Mouse (Mus musculus): Measurements from ENCODE around the gene Polr2l. TPM values are rescaled to one million over a fixed set of nuclear protein-coding genes. Genes with fewer than 3 reads are reported as not detected.
"Not testable (repeated sequence)": the region's sequence is repeated elsewhere in the genome, so short reads cannot be mapped to it uniquely, and the experiment has no call there.

Gene Polr2l
- polyA plus RNA-seq, 1 experiment from 2014 or later, result 71.5 TPM

DNA sequence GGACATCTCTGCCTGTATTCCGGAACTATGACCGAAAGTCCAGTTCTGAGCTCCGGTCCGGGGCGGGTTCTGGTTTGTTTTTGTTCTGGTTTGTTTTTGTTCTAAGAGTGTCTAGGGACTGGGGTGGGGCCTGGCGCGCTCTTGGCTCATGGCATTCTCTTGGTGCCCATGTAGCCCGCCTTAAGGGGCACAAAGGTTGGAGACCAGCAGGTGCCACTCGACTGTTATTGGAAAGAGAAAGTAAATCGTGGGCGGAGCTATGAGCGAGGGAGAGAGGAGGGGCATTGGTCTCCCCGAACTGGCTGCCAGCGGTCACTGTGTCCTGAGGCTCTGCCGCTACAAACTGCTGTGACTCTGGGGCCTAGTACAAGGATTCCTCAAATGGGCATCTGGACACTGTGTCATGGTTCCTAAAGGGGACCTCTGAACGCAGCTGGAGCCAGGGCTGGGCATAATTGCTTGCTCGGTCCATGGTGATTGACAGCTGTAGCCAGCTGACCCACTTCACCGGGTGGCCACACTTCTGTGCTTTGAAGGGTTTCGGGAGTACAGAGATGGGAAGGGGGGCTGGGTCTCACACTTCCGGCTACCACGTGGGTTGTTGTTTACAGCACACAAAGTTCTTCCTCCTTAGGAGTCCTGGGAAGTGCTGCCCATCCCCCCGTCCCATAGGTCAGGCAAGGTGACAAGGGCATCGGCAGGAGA, 19.2 kb downstream of the Polr2l start:
- Histone ChIP-seq H3K4me2 (replicated peaks; ENCODE audit: low read depth, low read length) (peak overlapping the region; percentile 82), H3K4me1 (replicated peaks; ENCODE audit: control insufficient read depth, insufficient read depth, low read length) (no peaks in the 10 kb centered on the region; the same call in 1 of the 2 replicates), H3K36me3 (ENCODE audit: control insufficient read depth, insufficient read depth, low read length) (0 out of 2 replicates have a peak, but pooled peaks cover 2% of the 10 kb centered on the region), H3K27ac (ENCODE audit: low read depth, low read length) (0 out of 2 replicates have a peak overlapping the region, but pooled peaks have one; percentile 45), H3K4me3 (ENCODE audit: low read depth, low read length) (peak overlapping the region; percentile 53), H3K9me3 (ENCODE audit: control insufficient read depth, low read length) (no peaks in the 10 kb centered on the region), H3K9ac (ENCODE audit: low read depth, low read length) (peak overlapping the region; percentile 66), H3K27me3 (ENCODE audit: control insufficient read depth, insufficient read depth, low read length) (peaks cover 16% of the 10 kb centered on the region)
- under 1% methylated on average over 23 of the region's 23 CpGs for WGBS
- DNase-seq (ENCODE audit: low spot score) (peak; percentile 64), ATAC-seq (ENCODE audit: low FRiP score) (peak; percentile 30)

DNA sequence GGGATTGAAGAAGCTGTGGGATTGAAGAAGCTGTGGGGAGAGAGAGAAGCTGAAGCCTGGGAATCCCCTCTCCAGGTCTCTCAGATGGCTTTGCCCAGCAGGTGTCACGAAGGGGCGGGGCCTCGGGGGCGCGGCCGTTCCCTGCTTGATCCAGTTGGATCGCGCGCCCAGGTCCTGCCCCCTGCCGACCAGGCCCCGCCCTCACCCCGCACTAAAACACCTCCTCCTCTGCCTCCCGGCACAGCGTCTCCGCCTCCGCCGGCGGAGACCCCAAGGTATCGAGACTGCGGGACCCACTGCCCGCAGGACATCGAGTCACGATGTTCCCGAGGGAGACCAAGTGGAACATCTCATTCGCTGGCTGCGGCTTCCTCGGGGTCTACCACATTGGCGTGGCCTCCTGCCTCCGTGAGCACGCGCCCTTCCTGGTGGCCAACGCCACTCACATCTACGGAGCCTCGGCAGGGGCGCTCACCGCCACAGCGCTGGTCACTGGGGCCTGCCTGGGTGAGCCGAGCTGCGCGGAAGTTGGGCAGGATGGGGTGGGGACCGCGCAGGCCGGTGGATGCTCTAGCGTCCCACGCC, 19.9 kb downstream of the Polr2l start, which contains the start of gene Pnpla2:
Gene Pnpla2, plus strand, starts transcription at position 232 of the 585 bp plus-strand sequence.
- Histone ChIP-seq H3K36me3 (ENCODE audit: control insufficient read depth, insufficient read depth, low read length) (0 out of 2 replicates have a peak, but pooled peaks cover 2% of the 10 kb centered on the region), H3K4me1 (replicated peaks; ENCODE audit: control insufficient read depth, insufficient read depth, low read length) (no peaks in the 10 kb centered on the region; the same call in 1 of the 2 replicates), H3K9me3 (ENCODE audit: control insufficient read depth, low read length) (no peaks in the 10 kb centered on the region), H3K9ac (ENCODE audit: low read depth, low read length) (peak within 1 kb of the TSS; percentile 66), H3K4me3 (ENCODE audit: low read depth, low read length) (peak within 1 kb of the TSS; percentile 53), H3K27me3 (ENCODE audit: control insufficient read depth, insufficient read depth, low read length) (peaks cover 9% of the 10 kb centered on the region), H3K27ac (ENCODE audit: low read depth, low read length) (0 out of 2 replicates have a peak within 1 kb of the TSS, but pooled peaks have one; percentile 45), H3K4me2 (replicated peaks; ENCODE audit: low read depth, low read length) (peak within 1 kb of the TSS; percentile 82)
- 1% methylated on average over 45 of the region's 45 CpGs for WGBS
- peak; percentile 82 for ATAC-seq (ENCODE audit: low FRiP score)
- DNase-seq (ENCODE audit: low spot score), result peak; percentile 89

DNA sequence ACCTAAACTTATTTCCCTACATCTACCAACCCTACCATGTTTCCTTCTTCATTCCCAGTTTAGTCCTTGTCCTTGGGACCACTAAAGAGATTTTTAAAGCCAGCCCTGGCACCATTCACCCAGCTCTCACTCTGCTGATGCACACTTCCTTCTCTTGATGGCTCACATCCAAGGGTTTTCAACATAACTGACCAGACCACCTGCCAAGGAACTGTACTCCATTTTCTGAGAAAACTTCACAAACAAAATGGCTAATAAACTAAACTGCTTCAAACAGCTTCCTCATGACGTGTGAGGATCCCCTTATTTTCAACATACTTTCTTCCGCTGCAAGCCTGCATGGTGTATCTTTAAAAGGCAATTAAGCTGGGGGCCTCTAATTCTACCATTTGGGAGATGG, 21.3 kb downstream of the Polr2l start:
- H3K4me2 ChIP-seq (replicated peaks; ENCODE audit: low read depth, low read length), result no peak overlapping the region
- H3K4me1 ChIP-seq (replicated peaks; ENCODE audit: control insufficient read depth, insufficient read depth, low read length), result peaks cover 2% of the 10 kb centered on the region
- DNase-seq (ENCODE audit: low spot score), result no peak
- no peaks in the 10 kb centered on the region for H3K9me3 ChIP-seq (ENCODE audit: control insufficient read depth, low read length)
- no peaks in the 10 kb centered on the region for H3K27me3 ChIP-seq (ENCODE audit: control insufficient read depth, insufficient read depth, low read length)
- no peak for ATAC-seq (ENCODE audit: low FRiP score)
- H3K36me3 ChIP-seq (ENCODE audit: control insufficient read depth, insufficient read depth, low read length), result 0 out of 2 replicates have a peak, but pooled peaks cover 2% of the 10 kb centered on the region
- H3K4me3 ChIP-seq (ENCODE audit: low read depth, low read length), result no peak overlapping the region
- H3K27ac ChIP-seq (ENCODE audit: low read depth, low read length), result no peak overlapping the region
- 87% methylated on average over 2 of the region's 2 CpGs for WGBS
- no peak overlapping the region for H3K9ac ChIP-seq (ENCODE audit: low read depth, low read length)

DNA sequence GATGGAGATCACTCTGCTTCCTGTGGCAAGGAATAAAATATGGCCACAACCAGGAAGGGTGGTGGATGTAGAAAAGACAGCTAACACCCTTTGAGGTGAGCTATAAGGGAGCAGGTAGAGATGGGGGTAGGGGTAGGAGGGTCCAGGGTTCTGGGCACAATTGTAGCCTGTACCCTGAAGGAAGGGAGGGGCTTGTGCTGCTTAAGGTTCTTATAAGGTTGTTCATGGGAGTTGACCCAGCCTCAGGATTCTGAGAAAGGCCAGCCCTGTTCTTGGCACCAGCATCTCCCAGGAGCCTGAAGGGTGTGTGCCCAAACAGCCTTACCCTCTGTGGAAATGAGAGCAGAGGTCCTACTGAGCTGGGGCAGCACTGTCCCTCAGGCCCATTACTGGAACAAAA, 23.0 kb downstream of the Polr2l start:
- Histone ChIP-seq H3K9ac (ENCODE audit: low read depth, low read length) (no peak overlapping the region), H3K4me2 (replicated peaks; ENCODE audit: low read depth, low read length) (no peak overlapping the region), H3K4me1 (replicated peaks; ENCODE audit: control insufficient read depth, insufficient read depth, low read length) (peaks cover 4% of the 10 kb centered on the region), H3K27me3 (ENCODE audit: control insufficient read depth, insufficient read depth, low read length) (no peaks in the 10 kb centered on the region), H3K27ac (ENCODE audit: low read depth, low read length) (no peak overlapping the region), H3K4me3 (ENCODE audit: low read depth, low read length) (no peak overlapping the region), H3K9me3 (ENCODE audit: control insufficient read depth, low read length) (no peaks in the 10 kb centered on the region), H3K36me3 (ENCODE audit: control insufficient read depth, insufficient read depth, low read length) (0 out of 2 replicates have a peak, but pooled peaks cover 2% of the 10 kb centered on the region)
- DNase-seq (ENCODE audit: low spot score) (no peak), ATAC-seq (ENCODE audit: low FRiP score) (no peak)

DNA sequence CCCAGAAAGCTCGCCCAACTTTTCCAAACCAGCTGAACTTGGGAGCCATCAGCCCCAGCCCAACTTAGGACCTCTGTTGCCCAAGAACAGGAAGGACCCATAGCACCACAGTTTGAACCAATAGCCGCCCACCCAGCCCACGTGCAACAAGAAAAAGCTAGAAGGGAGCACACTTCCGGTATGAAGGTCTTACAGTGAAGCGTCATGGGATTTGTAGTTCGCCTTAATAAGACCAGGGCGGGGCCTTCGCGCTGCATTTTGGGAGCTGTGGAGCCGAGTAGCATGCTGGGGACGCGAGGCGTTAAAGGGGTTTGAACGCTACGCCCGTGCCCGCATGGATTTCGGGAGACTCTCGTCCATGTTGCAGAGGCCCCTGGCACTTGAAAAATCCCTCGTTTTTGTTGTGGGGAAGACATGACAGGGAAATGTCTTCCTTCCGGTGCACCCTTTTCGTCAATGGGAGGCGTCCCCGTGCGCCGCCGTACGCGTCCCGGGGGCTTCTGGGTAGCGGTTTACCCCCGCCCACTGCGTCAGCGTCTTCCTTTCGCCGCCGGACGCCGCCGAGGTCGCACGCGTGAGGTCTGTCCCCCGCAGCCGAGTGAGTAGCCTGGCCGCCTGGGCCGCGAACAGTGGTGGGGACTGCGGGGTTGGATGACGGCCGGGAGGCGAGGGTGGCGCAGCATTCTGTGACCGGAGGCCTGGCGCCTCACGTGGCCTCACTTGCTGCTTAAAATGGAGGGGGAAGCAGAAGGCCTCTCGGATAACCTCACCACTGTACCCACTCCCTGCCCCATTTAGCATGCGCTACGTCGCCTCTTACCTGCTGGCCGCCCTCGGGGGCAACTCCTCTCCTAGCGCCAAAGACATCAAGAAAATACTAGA, 27.6 kb downstream of the Polr2l start, which contains the start of gene Rplp2:
Gene Rplp2, plus strand, starts transcription at position 261 of the 882 bp plus-strand sequence.
- WGBS, result under 1% methylated on average over 63 of the region's 63 CpGs
- peaks cover 11% of the 10 kb centered on the region for H3K4me1 ChIP-seq (replicated peaks; ENCODE audit: control insufficient read depth, insufficient read depth, low read length)
- peak; percentile 90 for ATAC-seq (ENCODE audit: low FRiP score)

DNA sequence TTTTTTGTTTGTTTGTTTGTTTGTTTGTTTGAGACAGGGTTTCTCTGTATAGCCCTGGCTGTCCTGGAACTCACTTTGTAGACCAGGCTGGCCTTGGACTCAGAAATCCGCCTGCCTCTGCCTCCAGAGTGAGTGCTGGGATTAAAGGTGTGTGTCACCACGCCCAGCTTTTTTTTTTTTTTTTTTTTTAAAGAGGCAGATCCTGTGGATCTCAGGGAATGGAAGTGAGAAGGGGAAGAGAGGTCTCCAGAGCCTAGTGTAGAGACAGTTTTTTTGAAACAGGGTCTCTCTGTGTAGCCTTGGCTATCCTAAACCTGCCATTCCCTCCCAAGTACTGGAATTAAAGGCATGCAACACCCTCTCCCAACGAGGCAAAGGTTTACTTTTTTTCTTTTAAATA, 28.6 kb downstream of the Polr2l start:
- H3K27ac ChIP-seq (ENCODE audit: low read depth, low read length); H3K36me3 ChIP-seq (ENCODE audit: control insufficient read depth, insufficient read depth, low read length); H3K4me2 ChIP-seq (replicated peaks; ENCODE audit: low read depth, low read length); H3K27me3 ChIP-seq (ENCODE audit: control insufficient read depth, insufficient read depth, low read length); H3K4me3 ChIP-seq (ENCODE audit: low read depth, low read length); ATAC-seq (ENCODE audit: low FRiP score); DNase-seq (ENCODE audit: low spot score); H3K9ac ChIP-seq (ENCODE audit: low read depth, low read length); H3K9me3 ChIP-seq (ENCODE audit: control insufficient read depth, low read length): not testable (repeated sequence)
- peaks cover 11% of the 10 kb centered on the region for H3K4me1 ChIP-seq (replicated peaks; ENCODE audit: control insufficient read depth, insufficient read depth, low read length)
- 86% methylated on average over 3 of the region's 3 CpGs for WGBS

More for the DNA sequence above, 27.6 kb downstream of the Polr2l start, which contains the start of gene Rplp2:
- DNase-seq (ENCODE audit: low spot score), result peak; percentile 93
- Histone ChIP-seq H3K27me3 (ENCODE audit: control insufficient read depth, insufficient read depth, low read length) (no peaks in the 10 kb centered on the region), H3K9me3 (ENCODE audit: control insufficient read depth, low read length) (no peaks in the 10 kb centered on the region), H3K4me2 (replicated peaks; ENCODE audit: low read depth, low read length) (peak within 1 kb of the TSS; percentile 55), H3K4me3 (ENCODE audit: low read depth, low read length) (peak within 1 kb of the TSS; percentile 87), H3K27ac (ENCODE audit: low read depth, low read length) (peak within 1 kb of the TSS; percentile 74), H3K36me3 (ENCODE audit: control insufficient read depth, insufficient read depth, low read length) (0 out of 2 replicates have a peak, but pooled peaks cover 2% of the 10 kb centered on the region), H3K9ac (ENCODE audit: low read depth, low read length) (peak within 1 kb of the TSS; percentile 90)

DNA sequence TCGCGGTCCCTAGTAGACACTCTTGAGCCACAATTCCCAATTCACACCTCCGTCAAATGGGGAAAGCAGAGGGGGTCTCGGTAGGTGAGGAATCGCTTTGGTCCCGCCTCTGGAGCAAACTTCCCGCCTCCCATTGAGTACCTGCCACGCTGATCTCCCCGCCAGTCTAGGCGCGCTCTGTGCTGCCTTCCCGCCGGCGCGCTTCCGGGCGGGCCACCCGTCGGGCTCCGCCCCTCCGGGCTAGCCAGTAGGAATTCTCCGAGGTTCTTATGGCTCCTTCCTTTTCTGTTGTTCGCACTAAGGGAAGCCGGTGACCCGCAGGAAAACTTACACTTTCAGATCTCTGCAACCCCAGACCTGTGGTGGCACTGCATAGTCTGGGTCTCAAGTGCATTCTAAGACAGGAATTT, 31.1 kb downstream of the Polr2l start, which contains the start of gene Pidd1:
Gene Pidd1, minus strand, starts transcription at position 198 of the 410 bp plus-strand sequence.
- H3K4me2 ChIP-seq (replicated peaks; ENCODE audit: low read depth, low read length), result peak within 1 kb of the TSS; percentile 68
- WGBS, result under 1% methylated on average over 25 of the region's 25 CpGs
- 0 out of 2 replicates have a peak within 1 kb of the TSS, but pooled peaks have one; percentile 9 for H3K27ac ChIP-seq (ENCODE audit: low read depth, low read length)
- H3K4me3 ChIP-seq (ENCODE audit: low read depth, low read length), result peak within 1 kb of the TSS; percentile 37
- DNase-seq (ENCODE audit: low spot score) (peak; percentile 81), ATAC-seq (ENCODE audit: low FRiP score) (peak; percentile 28; the same call in 1 of the 2 replicates)
- H3K9me3 ChIP-seq (ENCODE audit: control insufficient read depth, low read length), result no peaks in the 10 kb centered on the region
- H3K27me3 ChIP-seq (ENCODE audit: control insufficient read depth, insufficient read depth, low read length), result no peaks in the 10 kb centered on the region
- H3K4me1 ChIP-seq (replicated peaks; ENCODE audit: control insufficient read depth, insufficient read depth, low read length), result peaks cover 11% of the 10 kb centered on the region
- H3K36me3 ChIP-seq (ENCODE audit: control insufficient read depth, insufficient read depth, low read length), result no peaks in the 10 kb centered on the region
- H3K9ac ChIP-seq (ENCODE audit: low read depth, low read length), result peak within 1 kb of the TSS; percentile 70
